Mouse (Mus musculus): ENCODE measurements around the gene Lsamp. TPM values are rescaled to one million over a fixed set of nuclear protein-coding genes. Genes with fewer than 3 reads are reported as not detected.

Gene Lsamp
- total RNA-seq, 2 experiments from 2014 or later, result 256 to 261 TPM

DNA sequence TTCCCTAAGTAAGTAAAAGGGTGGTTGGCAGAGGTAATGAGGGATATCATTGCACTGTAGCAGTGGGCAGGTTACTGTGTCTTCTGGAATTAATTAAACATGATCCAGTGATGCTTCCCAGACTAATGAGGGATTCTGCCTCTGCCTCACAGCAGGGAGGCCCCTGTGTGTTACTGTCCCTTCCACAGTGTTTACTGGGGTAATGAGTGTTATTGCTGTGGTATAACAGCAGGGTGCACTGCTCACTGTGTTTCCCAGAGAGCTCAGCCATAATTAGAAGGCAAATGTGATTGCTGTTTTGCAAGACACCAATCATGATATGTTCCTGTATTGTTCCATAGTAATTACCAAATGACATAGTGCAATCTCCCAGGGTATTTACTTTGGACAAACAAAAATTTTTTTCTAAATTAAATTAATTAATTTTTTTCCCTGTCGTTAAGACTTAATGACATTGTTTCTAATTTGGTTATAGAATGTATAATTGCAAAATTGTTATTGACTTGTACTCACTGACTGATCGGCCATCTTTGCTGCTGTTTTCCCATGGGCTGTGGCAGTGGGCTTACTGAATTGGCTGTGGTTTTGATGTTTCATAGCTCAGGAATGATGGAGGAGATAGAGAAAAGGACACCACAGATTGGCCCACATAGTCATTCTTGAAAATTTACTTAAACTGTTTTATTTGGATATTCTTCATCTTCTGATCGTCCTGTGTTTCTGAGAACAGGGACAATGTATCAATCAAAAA, 655.6 kb downstream of the Lsamp start:
- peak; percentile 13 for DNase-seq
- intact Hi-C loops (cut with DNase I), result no loop called here

DNA sequence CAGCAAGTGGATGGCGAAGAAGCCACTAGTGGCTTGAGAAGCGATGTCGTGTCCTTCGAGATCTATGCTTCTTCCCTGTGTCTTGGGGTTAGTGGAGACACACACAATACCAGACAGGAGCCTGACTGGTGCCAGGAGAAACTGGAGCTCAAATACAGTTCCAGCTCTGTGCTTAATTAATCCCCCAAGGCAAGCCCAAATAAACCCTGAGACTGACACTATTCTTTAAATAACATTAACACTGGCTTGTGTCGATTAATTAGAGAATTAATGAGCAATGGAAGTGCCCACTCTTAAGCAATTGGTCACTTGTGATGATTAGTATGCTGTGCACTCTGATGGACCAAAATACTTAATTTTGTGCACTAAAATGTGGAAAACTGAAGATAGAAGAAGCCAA, 668.6 kb downstream of the Lsamp start:
- no peak for DNase-seq
- intact Hi-C loops (cut with DNase I), result no loop called here

DNA sequence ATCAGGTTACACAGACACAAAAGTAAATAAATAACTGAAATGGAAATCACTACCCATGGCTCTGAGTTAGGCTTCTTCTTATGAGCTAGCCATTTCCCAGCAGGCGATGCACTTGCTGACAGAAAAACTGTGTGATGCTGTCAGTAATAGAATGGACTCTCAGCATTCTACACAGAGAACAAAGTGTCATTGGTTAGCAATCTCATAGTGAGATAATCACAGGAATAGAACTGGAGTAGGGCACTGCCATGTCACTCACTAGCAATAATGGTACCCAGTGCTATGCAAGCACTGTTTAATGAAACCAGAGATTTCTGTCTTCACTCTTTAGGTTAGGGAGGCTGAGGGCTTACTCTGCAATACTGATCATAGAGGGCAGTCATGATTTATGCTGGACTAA, 669.3 kb downstream of the Lsamp start:
- DNase-seq, result no peak
- intact Hi-C loops (cut with DNase I), result no loop called here

DNA sequence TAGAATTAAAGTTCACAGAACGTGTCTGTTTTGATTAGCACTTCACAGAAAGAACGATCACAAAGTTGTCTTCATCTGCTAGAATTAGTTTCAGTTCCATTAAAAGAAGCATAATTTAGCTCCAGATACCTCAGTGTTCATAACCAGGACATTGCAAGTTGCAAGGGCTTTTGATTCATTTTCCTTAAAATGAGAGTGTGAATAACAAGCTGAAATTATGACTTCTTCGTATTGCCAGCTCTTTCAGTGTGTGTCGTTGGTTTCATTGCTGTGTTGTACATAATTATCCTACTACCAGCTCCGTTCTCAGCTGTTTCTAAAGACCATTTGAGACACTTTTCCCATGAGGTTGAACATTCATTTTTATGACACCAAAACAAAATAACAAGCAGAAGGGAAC, 672.2 kb downstream of the Lsamp start:
- no peak for DNase-seq
- intact Hi-C loops (cut with DNase I), result no loop called here

DNA sequence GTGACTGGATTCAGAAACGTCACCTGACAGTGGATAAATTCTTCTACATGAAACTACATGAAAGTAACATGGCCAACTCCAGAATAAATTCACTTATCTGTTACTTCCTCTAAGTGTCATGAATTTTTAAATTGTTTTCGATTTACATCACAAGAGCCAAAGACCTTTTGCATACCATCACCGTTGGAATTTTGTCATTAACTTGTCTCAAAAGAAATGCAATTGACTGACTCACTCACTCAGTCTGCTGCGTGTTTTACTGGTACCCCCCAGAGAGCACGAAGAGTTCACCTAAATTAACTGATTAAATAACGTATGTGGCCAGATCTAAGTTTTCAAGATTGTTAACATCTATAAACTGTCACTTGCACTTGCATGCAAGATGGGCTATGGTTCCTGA, 672.7 kb downstream of the Lsamp start:
- intact Hi-C loops (cut with DNase I), result no loop called here
- DNase-seq, result no peak

DNA sequence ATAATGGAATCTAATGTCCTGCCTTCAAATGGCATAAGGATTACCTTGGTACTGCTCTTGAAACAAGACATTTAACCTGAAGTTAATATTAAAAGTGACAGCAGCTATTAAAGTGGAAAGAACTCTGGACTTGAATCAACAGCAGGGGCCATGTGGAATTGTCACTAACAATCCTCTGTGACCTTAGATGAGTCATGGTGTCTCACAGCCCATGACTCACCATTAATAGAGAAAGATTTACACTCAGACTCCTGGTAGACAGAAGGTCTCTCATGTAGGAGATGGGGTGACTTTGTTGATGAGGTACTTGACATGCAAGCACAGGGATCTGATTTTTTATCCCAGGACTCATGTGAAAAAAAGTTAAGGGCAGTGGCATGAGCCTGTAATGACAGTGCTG, 701.4 kb downstream of the Lsamp start:
- no peak for DNase-seq
- intact Hi-C loops (cut with DNase I), result no loop called here

- no peak for DNase-seq
- intact Hi-C loops (cut with DNase I), result no loop called here
Measured at GRCm38 (mm10) chr16:40692292-40692691, 708.1 kb downstream of the Lsamp start.

DNA sequence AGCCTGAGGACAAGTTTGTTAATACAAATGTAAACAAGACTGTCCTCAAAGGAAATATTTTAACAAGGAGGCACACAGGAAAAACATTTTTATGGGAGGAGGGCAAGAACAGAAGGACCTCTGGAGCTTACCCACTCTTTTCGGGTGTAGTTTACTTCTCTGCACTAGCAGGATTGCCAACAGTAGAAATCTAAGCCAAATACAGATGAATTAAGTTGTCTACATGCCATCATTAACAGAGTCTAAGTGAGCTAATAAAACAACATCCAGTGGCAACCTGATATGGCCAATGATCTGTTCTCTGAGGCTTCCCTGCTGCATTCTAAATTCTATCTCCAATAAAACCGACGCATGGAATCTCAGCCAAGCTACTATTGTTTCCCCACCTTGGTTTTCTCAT, 713.1 kb downstream of the Lsamp start:
- intact Hi-C loops (cut with DNase I), result no loop called here
- DNase-seq, result no peak

GRCm38 (mm10) chr16:40708558-40708957, 724.4 kb downstream of the Lsamp start:
- peak; percentile 43 for DNase-seq
- intact Hi-C loops (cut with DNase I), result no loop called here

DNA sequence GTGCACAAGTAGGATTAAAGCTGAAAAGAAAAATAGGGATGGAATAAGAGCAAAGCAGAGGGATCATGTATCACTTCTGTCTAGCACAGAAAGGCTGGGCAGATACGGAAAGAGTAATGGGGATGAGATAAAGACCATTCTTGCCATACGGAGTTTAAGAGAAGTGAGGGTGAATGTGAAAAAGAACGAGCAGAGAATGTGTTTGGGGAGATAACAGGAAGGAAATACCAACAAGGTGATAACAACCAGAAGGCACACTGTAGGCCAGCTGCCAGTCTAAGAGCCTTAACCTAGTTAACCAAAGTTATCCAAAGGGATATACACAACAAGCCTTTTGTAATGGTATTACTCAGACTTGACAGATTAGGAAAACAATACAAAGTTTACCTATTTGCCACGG, 725.4 kb downstream of the Lsamp start:
- DNase-seq, result no peak
- intact Hi-C loops (cut with DNase I), result no loop called here

- DNase-seq, result peak; percentile 21
- intact Hi-C loops (cut with DNase I), result no loop called here
Measured at GRCm38 (mm10) chr16:40710068-40710467, 725.9 kb downstream of the Lsamp start.

DNA sequence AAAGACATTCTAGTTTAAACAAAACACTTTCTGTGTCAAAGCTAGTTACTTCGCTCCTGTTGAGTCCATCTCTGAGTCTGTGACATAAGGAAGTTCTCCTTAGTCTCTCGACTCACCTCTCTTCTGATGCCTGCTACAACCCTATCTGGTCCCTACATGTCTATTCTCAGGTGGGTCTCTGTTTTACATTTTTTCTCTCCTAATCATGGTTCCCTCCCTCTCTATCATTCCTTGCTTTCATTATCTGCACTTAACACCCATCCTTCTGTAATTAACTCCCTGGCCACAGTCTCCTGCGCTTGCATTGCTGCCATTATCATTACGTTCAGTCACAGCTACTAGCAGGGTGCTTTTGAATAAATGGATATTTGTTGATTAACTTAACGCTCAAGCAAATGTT, 726.3 kb downstream of the Lsamp start:
- DNase-seq, result no peak
- intact Hi-C loops (cut with DNase I), result no loop called here

GRCm38 (mm10) chr16:40713725-40714124, 729.6 kb downstream of the Lsamp start:
- DNase-seq, result no peak
- intact Hi-C loops (cut with DNase I), result no loop called here

GRCm38 (mm10) chr16:40739015-40739414, 754.9 kb downstream of the Lsamp start:
- DNase-seq, result peak; percentile 82
- intact Hi-C loops (cut with DNase I), result no loop called here

GRCm38 (mm10) chr16:40739771-40740170, 755.6 kb downstream of the Lsamp start:
- intact Hi-C loops (cut with DNase I), result no loop called here
- DNase-seq, result peak; percentile 34

GRCm38 (mm10) chr16:40740273-40740672, 756.1 kb downstream of the Lsamp start:
- DNase-seq, result no peak
- intact Hi-C loops (cut with DNase I), result no loop called here

- intact Hi-C loops (cut with DNase I), result no loop called here
- DNase-seq, result peak; percentile 19
Measured at GRCm38 (mm10) chr16:40827191-40827590, 843.0 kb downstream of the Lsamp start.

DNA sequence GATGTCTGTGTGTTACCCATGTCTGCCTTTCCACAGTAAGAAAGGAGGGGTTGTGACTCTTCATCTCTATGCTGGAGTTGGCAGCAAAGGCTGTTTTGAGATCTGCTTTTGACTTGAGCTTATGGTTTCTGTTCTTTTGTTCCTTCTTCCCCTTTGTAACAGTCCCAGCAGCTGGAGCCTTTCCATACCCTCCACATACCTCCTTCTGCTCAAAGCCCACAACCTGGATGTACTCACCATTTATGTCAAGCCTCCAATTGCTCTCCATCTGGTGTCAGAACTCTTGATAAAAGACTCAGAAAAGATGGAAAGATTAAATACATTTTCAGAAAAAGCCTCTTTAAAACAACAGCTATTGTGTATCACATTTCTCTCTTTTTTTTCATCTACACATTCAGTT, 847.4 kb downstream of the Lsamp start:
- DNase-seq, result peak; percentile 10
- intact Hi-C loops (cut with DNase I), result no loop called here

- no peak for DNase-seq
- intact Hi-C loops (cut with DNase I), result no loop called here
Measured at GRCm38 (mm10) chr16:40841765-40842164, 857.6 kb downstream of the Lsamp start.

DNA sequence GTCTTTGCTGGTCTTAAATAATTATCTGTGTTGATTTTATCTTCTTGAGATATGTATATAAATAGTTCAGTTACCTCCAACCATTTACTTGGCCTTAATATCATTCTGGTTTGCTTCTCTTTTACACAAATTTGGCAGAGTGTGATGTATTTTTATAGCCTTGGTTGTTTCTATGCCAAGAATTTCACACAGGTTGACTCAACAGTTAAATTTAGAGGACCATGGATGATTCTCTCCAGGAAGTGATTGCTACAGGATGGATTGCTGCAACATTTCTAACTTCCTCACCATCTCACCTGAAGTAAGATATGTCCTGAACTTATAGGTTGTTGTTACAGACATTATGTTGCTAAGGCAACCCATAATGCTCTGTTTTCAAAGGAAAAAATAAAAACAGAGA, 882.6 kb downstream of the Lsamp start:
- intact Hi-C loops (cut with DNase I), result no loop called here
- DNase-seq, result no peak

GRCm38 (mm10) chr16:40878301-40878700, 894.1 kb downstream of the Lsamp start:
- intact Hi-C loops (cut with DNase I), result no loop called here
- DNase-seq, result peak; percentile 7

DNA sequence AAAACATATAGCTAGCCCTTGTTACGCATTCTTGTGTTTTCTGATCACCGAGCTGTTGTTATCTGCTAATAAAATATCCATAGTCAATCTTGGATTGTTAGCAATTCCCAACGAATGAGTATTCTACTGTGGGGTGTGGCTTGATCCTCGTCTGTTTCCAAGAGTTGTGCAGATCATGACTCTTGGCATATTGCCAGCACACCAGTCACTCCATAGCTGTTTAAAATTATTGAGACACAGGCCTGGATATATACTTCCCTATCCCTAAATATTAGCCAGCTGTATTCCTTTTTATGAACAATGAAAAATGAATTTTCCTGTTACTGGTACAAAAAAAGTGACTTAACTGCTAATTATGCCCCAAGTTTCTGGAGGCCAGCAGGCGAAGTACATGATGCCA, 897.8 kb downstream of the Lsamp start:
- DNase-seq, result no peak

DNA sequence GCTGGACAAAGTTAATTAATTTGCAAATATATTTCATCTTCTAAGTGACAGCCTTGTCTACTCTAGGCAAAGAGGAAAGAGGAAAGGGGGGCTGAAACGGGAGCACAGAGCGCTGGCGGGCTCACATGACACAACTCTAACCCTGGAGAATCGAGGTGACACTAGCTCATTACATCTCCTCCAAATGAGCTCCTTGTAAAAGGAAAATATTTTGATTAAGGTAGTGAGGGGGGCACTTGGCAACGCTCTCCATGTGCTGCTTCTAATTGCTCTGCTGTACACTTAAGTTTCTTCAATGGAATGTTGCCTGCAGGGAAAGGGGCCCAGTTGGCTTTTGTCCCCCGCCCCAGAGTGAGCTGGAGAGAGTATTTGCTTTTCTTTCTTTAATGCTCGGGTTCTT, 907.2 kb downstream of the Lsamp start:
- intact Hi-C loops (cut with DNase I), result no loop called here
- no peak for DNase-seq

More for the DNA sequence above, 897.8 kb downstream of the Lsamp start:
- intact Hi-C loops (cut with DNase I), result no loop called here

Measured in left cerebral cortex, postnatal 4 days (tissue).